Mouse (Mus musculus) CH12F3 (cell line): ENCODE data around the gene Zdhhc19.
"Not testable (repeated sequence)": the region's sequence is repeated elsewhere in the genome, so short reads cannot be mapped to it uniquely, and the experiment has no call there.

Experiments used
- in situ Hi-C: fragments of 300-500 bp; cut with MboI; formaldehyde crosslinking; loops from 2 replicates; pipeline ENCODE4 v1.14.3; 2020; ENCODE audit warnings: low sequenced_read_pairs

The Zdhhc19 gene

DNA sequence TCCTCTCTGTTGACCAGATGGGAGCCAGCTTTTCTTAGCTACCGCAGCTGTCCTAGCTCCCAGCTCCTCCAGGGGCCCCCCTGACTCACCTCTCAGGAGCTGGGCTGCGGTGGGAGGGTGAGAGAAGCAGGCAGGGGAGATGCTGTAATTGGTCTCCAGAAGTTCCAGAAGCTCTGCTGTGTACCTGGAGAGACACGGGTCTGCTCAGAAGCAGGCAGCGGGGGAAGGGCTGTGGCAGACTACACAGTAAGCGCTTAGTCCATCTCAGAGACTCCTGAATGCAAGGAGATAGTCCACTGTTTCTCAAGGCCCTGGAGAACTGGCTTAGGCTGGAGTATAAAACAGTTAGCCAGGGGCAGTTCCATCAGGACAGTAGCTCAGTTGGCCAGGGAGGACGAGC lies 10.0 kb upstream of the Zdhhc19 start:
- in situ Hi-C loops, result no loop called here

DNA sequence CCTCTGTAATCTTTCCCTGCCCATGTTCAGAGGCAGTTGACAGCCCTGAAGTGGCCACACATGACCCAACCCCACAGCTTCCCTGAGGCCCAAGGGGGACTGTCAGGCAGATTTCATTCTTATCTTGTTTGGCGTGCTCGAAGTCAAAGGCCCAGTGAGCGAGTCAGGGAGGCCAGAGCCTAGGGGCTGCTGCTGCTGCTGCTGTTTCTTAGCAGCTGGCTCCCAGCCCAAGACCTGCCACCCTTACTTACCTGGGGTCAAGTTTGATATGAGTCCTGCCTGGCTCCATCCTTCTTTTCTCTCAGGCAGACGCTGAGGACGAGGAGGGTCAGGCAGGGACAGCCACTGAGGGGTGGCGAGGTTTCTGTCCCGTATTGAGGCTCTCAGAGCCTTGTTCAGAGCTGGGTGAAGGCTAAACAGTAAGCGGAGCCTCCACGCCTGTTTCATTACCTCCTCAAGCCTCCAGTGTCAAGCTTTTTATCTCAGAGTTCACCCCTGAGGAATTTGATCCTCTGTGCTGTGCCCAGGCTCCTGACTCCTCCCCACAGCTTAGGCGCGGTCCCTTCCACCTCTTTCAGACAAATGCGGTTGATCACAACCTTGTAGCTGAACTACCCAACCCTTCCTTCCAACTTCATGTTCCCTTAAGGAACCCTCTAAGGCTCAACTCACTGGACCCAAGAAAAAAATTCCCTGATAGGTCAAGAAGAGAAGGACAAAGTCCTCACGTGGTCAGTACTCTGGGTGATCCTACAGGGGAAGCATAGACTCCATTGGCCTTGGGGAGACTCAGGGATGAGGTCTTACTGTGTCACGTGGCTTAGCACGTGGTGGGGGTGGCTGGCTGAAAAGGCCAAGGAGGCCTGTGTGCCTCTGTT lies 8.6 kb upstream of the Zdhhc19 start, which contains the start of gene Slc51a:
Gene Slc51a (minus strand): TSS at position 646 of the 878 bp plus-strand sequence.
- in situ Hi-C loops, result no loop called here

DNA sequence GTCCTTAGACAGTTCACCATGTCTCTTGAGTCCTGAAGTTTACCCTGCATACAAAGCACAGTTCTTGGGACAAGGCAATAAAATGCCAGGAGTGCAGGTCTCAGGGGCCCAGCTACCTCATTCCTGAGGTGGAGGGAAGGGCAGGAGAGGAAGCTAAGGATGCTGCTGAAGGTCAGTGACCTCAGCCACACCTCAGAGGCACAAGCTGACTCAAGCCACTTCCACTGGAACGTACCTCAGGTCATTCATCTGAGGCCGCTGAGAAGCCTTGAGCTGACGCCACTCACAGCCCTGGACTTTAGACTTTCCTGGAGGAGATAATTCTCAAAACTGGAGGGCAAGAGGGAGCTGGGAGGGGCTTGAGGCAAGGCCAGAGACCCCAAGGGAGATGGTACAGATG lies 7.1 kb upstream of the Zdhhc19 start:
- in situ Hi-C loops, result no loop called here

DNA sequence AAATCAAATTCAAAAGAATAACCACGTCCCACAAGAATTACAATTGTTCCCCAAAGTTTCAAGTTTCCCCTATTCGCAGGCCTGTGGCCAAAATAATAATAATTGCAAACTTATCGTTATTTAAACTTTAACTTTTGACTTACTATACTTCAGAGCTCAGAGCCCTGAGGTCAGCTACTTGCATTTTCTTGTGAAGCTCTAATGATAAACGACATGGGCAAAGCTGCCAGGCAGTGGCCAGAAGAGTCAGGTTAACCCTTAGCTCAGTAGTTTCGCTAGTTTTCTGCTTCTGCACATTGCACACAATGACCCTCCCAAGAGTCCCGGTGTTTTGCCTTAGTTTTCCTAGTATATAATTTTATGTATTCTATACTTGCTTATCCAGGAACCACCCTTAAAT lies 1.7 kb upstream of the Zdhhc19 start:
- in situ Hi-C loops, result not testable (repeated sequence)

DNA sequence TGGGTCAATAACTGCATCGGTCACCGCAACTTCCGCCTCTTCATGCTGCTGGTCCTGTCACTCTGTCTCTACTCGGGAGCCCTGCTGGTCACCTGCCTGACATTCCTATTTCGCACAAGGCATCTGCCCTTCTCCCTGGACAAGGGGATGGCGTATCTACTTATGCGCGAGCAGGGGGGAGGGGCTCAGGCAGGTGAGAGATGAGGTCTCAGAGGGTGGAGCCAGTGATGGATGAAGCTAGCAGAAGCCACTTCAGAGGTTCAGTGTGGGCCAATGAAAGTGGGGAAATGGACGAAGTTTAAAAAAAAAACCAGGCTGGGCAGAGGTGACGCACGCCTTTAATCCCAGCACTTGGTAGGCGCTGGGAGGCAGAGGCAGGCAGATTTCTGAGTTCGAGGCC lies 2.9 kb downstream of the Zdhhc19 start:
- in situ Hi-C loops, result no loop called here

DNA sequence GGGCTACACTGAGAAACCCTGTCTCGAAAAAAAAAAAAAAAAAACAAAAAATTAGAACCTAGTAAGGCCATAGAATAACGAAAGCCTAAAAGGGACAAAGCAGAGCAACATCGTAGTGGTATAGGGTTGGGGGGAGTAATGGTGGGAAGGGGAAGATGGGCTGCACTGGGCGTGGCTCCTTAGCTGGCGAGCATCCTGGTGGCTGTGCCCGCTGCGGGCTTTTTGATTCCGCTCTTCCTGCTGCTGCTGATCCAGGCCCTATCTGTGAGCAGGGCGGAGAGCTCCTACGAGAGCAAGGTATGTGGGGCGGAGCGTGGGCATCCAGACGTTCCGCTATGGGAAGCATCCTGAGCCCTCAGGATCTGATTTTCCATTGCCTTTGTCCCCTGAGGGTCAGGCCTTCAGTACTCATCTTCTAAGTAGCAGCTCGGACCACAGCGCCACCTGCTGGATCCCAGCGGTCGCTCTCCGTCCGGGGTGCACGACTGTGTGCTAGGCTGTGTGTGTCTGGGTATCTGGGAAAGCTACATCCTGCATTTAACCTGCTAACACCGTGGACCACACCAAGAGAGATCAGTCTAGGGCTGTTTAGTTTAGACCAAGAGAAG lies 3.5 kb downstream of the Zdhhc19 start:
- in situ Hi-C loops, result no loop called here

DNA sequence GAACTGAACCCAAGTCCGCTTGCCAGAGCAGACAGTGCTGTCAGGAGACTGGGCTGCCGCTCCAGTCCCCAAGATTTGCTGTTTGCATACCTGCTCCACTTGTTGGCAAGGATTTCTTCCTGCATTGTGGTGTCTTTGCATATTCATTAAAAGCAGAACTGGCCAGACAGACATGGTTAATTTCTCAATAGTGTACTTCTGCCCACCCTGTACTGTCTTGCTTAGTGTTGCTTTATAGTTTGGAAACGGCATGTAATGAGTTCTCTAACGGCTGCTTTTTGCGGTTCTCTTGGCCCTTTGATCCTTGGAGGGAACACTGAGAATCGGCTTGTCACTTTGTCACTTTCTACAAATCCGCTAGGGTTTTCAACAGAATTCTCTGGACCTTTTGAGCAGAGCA lies 5.4 kb downstream of the Zdhhc19 start:
- in situ Hi-C loops, result no loop called here

DNA sequence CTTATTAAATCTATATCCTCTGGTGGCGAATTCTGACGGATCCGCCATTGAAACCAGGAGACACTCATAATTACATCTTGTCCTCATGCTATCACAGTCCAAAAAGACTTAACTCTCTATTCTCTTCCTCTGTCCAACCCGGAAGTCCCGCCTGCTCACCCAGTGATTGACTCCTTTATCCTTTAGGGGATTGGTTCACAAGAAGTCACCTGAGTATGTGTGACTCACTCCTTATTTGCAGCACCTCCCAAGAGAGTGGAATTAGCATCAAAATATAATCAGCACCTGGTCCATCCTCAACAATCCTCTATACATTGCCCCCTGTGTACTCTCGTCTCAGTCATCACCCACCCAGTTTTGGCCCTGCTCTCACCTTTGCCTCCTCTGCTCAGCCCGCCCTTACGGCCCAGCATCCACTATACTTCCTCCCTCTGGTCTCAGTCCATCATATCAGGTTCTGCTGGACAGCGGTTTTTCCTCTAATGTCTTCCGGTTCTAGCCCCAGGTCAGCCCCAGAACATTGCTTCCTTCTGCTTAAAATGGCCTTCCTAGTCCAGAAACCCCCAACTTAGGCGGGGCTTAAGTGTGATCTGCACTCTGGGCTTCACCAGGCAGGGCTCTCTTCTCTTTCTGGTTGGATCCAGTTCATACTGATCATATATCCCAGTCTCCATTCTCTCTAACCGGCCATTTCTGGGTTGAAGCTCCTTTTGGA lies 6.7 kb downstream of the Zdhhc19 start:
- in situ Hi-C loops, result no loop called here

DNA sequence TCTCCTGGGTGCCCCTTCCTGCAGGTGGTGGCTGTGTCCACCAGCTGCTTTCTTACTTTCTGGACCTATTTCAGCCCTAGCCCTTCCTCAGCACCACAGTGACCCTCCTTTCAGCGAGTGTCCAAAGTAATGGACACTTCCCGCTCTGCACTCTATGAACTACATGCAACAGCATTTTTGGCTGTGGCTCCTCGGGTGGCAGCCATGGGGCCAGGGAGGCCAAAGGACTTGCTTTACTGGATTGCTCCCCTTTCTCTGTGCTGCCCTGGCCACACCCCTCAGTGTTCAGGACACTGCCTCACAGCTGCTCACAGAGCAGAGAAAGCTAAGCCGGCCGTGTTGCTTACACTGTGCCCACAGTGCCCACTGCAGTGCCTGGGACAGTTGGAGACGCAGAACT lies 7.6 kb downstream of the Zdhhc19 start:
- in situ Hi-C loops, result no loop called here

DNA sequence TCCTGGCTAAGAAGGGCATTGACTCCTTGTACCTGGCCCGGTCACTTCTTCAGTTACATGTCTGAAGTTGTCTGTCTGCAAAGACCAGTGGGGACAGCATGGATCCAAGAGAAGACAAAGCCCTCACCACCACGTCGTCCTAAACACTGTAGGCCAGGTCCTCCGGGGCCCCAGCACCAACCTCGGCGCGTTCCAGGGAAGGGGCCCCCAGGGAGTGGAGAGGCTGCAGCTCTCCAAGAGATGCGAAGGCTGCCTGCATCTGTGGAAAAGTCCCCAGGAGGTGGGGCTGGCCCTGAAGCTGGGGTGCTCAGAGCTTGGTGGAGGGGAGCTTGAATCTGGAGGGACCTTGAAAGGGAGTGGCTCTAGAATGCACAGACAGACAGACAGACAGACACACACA lies 10.2 kb downstream of the Zdhhc19 start:
- in situ Hi-C loops, result no loop called here

DNA sequence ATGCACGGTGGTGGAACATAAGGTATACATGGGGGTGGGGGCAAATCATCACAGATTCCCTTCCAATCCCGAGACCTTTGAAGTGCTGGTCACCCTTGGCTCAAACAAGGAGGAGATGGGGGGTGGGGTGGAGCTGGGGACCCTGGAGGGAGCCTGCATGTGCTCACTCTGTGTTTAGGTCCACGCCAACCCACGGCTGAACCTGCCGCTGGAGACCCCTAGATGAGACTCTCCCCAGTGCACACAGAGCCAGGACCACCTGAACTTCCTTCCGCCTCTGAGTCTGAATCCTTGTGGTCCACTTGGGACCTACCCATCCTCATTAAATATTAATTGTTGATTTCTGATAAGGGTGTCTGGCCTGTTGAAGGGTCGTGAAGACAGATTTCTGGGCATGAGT lies 10.8 kb downstream of the Zdhhc19 start:
- in situ Hi-C loops, result no loop called here

DNA sequence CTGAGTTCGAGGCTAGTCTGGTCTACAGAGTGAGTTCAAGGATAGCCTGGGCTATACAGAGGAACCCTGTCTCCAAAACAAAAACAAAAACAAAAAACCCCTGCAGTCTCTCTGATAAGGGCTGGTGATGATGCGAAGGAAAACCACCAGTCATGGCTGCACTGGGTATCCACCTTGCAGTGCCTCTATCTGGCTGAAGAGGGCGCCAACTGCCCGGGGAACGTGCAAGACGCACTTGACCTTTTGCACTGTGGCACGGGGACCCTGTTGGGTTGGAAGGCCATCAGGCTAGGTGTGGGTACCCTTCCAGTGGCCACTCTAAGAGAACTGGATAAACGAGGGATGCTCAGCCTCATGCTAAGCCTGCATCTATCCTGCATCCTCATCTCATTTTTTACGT lies 11.3 kb downstream of the Zdhhc19 start:
- in situ Hi-C loops, result no loop called here

DNA sequence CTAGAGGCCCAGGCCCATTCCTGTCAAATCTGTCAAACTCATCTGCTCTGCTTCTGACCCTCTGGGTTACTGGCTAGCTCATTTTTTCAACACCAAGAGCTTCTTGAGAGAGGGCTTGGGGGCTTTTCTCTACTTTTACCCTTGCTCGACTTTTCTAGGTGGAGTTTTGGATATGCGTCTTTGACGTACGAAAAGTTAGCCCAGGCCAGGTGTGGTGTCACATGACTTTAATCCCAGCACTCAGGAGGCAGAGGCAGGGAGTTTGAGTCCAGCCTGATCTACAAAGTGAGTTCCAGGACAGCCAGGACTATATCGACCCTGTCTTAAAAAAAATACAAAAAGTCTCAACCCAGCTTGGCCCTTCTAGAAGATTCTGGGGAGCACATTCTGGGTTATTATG lies 12.0 kb downstream of the Zdhhc19 start:
- in situ Hi-C loops, result no loop called here

DNA sequence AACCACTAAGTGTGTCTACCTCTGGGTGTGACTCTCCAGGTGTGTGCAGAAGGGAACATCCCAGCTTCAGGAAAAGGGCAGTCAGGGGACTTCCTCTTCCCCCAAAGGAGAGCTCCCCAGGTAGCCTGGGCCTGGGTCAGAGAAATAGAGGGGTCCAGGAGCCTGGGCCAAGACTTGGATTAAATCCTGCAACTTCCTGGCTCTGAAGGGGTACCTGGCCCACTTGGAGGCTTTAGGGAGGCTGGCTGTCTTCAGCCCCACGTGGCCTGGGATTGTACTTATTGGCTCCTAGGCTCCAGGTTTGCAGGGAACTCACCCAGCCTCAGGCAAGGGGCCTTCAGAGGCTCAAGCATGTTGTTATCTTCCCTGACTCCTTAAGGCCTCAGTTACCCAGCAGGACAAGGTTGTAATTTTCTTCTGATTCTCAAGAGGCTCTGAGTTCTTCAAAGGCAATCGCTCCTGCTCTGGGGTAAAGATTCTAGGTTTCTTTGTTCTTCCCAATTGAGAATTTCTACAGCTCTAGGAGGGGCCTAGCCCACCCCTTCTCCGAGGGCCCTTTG lies 12.5 kb downstream of the Zdhhc19 start:
- in situ Hi-C loops, result no loop called here

DNA sequence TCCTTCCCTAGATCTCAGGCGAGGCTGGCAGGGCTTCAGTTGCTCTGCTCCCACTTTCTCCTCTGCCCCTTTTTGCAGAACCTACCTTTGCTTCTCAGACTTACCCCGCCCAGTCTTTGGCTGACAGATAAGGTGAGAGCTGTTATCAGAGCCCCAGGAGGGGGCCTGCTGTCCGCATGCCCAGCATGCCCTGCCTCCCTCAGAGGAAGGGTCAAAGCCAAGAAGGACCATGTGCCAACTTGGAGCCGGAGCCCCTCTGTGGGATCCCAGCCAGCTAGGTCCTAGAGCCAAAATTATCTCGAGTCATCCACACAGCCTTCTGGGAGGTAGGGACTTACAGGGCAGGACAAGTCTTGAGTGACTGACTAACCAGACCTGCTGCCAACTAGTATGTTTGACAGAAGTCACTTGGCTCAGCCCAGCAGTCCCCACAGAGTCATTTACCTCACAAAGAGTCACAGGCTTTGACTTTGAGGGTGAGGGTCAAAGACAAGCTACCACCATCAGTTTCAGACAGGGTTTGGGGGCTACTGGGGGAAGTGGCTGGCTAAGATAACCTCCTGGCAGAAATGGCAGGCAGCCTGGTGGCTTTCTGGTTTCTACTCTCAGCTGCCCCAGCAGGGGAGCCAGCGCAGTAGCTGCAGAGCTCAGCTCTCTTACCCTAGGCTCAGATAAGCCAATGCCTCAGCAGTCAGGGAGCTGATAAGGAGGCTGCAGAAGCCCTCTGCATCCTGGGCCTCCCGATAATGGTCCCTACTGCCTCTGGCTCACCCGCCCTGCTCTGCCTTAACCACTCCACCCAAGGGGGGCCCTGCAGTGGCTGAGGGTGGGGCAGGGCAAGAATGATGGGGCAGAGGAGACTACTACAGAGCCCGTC lies 13.2 kb downstream of the Zdhhc19 start:
- in situ Hi-C loops, result no loop called here

DNA sequence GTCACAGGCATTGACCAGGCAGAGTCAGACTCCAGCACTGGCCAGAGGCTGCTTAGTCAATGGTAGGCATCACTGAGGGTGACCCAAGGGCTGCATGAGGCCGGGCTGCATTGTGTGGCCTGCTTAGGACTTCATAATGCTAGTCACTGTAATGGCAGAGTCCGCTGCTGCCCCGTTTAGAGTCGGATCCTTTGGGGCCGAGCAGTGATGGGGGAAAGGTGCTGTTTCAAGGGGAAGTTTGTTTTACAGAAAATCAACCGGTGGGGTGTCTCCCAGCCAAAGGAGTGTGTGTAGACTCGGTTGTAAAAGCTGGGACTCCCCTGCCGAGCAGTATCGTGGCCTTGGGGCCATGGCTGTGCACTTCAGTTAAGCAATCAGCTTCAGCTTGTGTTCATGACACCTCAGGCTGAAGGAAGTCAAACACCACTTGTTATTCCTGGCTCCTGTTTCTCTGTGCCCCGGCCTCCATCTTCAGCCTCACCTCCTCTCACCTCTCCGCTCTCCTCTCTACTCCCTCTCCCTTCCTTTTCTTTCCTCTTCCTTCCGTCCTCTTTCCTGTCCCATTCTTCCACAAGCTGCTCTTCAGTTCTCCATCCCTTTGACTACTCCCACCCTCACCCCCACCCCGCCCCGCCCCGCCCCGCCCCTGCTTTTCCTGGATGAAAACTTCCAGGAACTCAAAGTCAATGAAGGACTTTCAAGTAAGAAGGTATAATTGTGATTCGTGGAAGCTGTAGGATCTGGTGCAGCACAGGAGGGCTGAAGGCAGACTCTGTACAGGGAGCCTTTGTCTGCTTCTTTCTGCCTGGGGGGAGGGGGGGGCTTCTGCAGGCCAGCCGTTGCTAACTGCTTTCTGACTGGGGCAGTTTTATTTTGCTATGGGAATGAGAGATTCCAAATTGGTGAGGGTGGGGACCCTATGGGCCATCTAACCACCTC lies 14.6 kb downstream of the Zdhhc19 start:
- in situ Hi-C loops, result loop anchor here (5.0 kb wide), 1 partner anchor 177 kb away; no protein-coding TSS in a partner anchor

DNA sequence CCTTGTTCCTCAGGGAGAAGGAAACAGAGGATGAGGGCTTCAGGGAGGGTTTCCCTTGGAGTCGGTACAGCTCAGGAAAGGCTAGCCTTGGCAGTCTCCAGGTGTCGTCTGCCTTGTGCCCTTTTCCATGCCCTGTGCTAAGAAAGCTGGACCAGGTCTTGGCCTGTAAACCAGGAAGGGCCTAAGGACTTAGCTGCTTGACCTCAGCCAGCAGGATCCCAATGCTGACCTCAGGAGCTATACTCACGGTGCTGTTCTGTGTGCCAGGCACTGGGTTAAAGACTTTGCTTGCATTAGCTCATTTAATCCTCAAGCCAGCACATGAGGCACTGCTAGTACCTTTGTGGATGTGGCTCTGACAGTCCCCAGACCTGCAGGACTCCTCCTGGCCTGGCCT lies 15.3 kb downstream of the Zdhhc19 start:
- in situ Hi-C loops, result loop anchor here (5.0 kb wide), 1 partner anchor 176 kb away; no protein-coding TSS in a partner anchor

DNA sequence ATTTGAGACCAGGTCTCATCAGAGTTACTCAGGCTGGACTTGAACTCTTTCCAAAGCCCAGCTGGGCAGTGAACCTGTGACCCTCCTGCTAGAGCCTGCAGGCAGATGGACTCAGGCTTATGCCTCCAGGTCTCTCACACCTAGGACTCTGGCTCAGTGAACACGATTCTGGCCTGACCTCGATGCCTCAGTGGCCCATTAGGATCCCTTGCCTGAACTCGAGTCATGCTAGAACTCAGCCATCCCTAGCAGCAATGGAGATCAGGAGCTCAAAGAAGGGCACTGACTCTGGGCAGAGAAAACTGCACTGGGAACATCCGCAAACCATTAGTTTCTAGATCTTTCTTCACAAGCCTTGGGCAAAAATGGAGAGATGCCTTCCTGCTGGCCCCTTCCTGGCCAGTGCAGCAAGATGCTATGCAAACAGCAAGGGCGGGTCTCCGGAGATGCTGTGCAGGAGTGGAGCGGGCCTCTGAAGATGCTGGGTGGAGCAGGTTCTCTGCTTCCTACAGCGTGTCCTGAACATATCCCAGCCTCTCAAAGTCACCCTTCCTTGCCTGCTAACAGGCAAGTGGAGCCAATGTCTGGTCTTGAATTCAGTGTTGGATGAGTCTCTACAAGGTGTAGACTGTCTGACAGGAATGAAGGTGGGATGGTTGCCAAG lies 15.9 kb downstream of the Zdhhc19 start:
- in situ Hi-C loops, result loop anchor here (5.0 kb wide), 1 partner anchor 175 kb away; no protein-coding TSS in a partner anchor

DNA sequence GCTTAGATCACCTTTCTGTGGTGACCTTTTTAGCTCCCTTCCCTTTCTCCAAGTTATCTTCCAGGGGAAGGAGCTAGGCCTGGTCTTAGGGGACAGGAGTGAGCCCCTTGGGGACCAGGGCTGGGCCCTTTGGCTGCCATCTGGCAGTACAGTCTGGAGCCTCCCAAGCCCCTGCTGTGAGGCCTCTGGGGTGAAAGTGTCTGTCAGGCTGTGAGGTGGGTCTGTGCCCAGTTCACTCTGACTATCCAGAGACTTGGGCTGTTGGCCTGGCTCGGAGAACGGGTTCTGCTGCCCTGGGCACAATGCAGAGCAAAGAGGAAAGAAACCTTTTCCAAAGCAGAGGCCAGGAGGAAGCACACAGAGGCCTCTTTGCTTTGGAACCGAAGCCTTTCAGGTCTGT lies 16.9 kb downstream of the Zdhhc19 start:
- in situ Hi-C loops, result loop anchor here (5.0 kb wide), 1 partner anchor 174 kb away; no protein-coding TSS in a partner anchor
